Mouse (Mus musculus) cortical plate, adult 2 months (tissue): ENCODE measurements at regions not wholly inside any gene's neighbourhood (a gene's known extent, or its start where the extent isn't known, plus 50 kb on each side); places are given as distances from the start of the nearest gene placed in this dataset.

ENCODE experiments used
- CTCF ChIP-seq: fragments of 200-500 bp; IDR thresholded peaks from 2 replicates; pipeline ENCODE4 v1.5.1; 2011; ENCODE audit warnings: mild to moderate bottlenecking, control low read depth, low read length; ENCODE audit not compliant: insufficient read depth; ENCODE audit errors: extremely low read depth
- POLR2A ChIP-seq: fragments of 200-500 bp; IDR thresholded peaks from 2 replicates; pipeline ENCODE4 v1.6.1; 2011; ENCODE audit warnings: mild to moderate bottlenecking, low read length, control low read depth; ENCODE audit not compliant: insufficient read depth; ENCODE audit errors: extremely low read depth

DNA sequence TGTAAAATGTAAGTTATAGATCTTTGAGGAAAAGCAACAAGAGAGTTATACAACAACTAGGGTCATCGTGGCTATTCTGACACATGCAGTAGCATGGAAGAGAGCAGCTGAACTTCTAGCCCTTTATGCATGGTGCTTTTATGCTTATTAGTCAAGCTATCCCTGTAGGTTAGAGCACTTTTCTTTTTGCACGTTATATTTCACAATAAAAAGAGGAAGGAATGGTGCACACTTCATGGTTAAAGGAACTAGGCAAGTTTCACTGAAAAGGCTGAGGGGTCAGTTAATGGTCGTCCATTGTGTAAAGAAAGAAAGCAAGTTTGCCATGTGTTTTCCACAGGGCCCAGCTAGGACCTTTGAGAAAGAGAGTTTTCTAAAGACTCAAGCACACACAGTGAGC is 232.7 kb upstream of the Zfp703 start:
- TF ChIP-seq CTCF (no peak), POLR2A (no peak)
